Mouse (Mus musculus) cortical plate, adult 2 months (tissue): ENCODE results near the gene Tspan33. TPM values are rescaled to one million over a fixed set of nuclear protein-coding genes. Genes with fewer than 3 reads are reported as not detected.
"Not testable (repeated sequence)": the region's sequence is repeated elsewhere in the genome, so short reads cannot be mapped to it uniquely, and the experiment has no call there.

Experiments
- H3K27ac ChIP-seq: fragments of 200-500 bp; 2 replicates; pipeline ENCODE4 v1.5.1; 2012; ENCODE audit warnings: low read length, control low read depth, inconsistent platforms; ENCODE audit not compliant: insufficient read depth
- H3K4me1 ChIP-seq: fragments of 200-500 bp; 2 replicates; pipeline ENCODE4 v1.6.1; 2011; ENCODE audit warnings: low read length; ENCODE audit not compliant: control insufficient read depth, insufficient read depth
- H3K4me3 ChIP-seq: fragments of 200-500 bp; 2 replicates; pipeline ENCODE4 v1.5.1; 2011; ENCODE audit warnings: mild to moderate bottlenecking, low read length, control low read depth; ENCODE audit not compliant: insufficient read depth
- CTCF ChIP-seq: fragments of 200-500 bp; IDR thresholded peaks from 2 replicates; pipeline ENCODE4 v1.5.1; 2011; ENCODE audit warnings: mild to moderate bottlenecking, control low read depth, low read length; ENCODE audit not compliant: insufficient read depth; ENCODE audit errors: extremely low read depth
- POLR2A ChIP-seq: fragments of 200-500 bp; IDR thresholded peaks from 2 replicates; pipeline ENCODE4 v1.6.1; 2011; ENCODE audit warnings: mild to moderate bottlenecking, low read length, control low read depth; ENCODE audit not compliant: insufficient read depth; ENCODE audit errors: extremely low read depth
- polyA plus RNA-seq: library from polyadenylated mRNA; depleted of rRNA; stranded (reverse); fragments of >200 nt; gene quantifications from 2 replicates; pipeline ENCODE4 v1.2.3, GENCODE M21; 2012

Gene Tspan33
- polyA plus RNA-seq, 1 experiment = 28.8 TPM

GRCm38 (mm10) chr6:29672563-29673411, 21.2 kb upstream of the Tspan33 start:
- H3K4me3 ChIP-seq = no peak overlapping the region
- peak overlapping the region; percentile 87 for H3K27ac ChIP-seq
- no peaks in the 10 kb centered on the region for H3K4me1 ChIP-seq
- TF ChIP-seq POLR2A = peak; percentile 40; the same call in 1 of the 2 replicates
- TF ChIP-seq CTCF = no peak

GRCm38 (mm10) chr6:29673739-29674138, 20.3 kb upstream of the Tspan33 start:
- TF ChIP-seq POLR2A = no peak
- TF ChIP-seq CTCF = no peak
- Histone ChIP-seq H3K27ac (no peak overlapping the region), H3K4me3 (no peak overlapping the region)

GRCm38 (mm10) chr6:29679947-29680550, 14.0 kb upstream of the Tspan33 start:
- H3K4me1 ChIP-seq, H3K27ac ChIP-seq, H3K4me3 ChIP-seq: not testable (repeated sequence)

More at GRCm38 (mm10) chr6:29673739-29674138, 20.3 kb upstream of the Tspan33 start:
- no peaks in the 10 kb centered on the region for H3K4me1 ChIP-seq

GRCm38 (mm10) chr6:29681853-29682252, 12.2 kb upstream of the Tspan33 start:
- H3K4me3 ChIP-seq = no peak overlapping the region
- H3K27ac ChIP-seq = no peak overlapping the region
- TF ChIP-seq POLR2A = no peak
- TF ChIP-seq CTCF = no peak

GRCm38 (mm10) chr6:29684686-29685085, 9.3 kb upstream of the Tspan33 start:
- Histone ChIP-seq H3K4me1 (no peaks in the 10 kb centered on the region), H3K4me3 (no peak overlapping the region), H3K27ac (no peak overlapping the region)
- no peak for TF ChIP-seq POLR2A
- no peak for TF ChIP-seq CTCF

More at GRCm38 (mm10) chr6:29681853-29682252, 12.2 kb upstream of the Tspan33 start:
- no peaks in the 10 kb centered on the region for H3K4me1 ChIP-seq

- no peak overlapping the region for H3K4me3 ChIP-seq
- TF ChIP-seq CTCF (no peak), POLR2A (no peak)
- no peak overlapping the region for H3K27ac ChIP-seq
- H3K4me1 ChIP-seq = no peaks in the 10 kb centered on the region
Observed at GRCm38 (mm10) chr6:29685952-29686351, 8.1 kb upstream of the Tspan33 start.

GRCm38 (mm10) chr6:29689458-29689857, 4.6 kb upstream of the Tspan33 start:
- Histone ChIP-seq H3K4me1 (no peaks in the 10 kb centered on the region), H3K4me3 (no peak overlapping the region), H3K27ac (no peak overlapping the region)
- TF ChIP-seq CTCF = no peak
- no peak for TF ChIP-seq POLR2A

- H3K27ac ChIP-seq = no peak overlapping the region
- H3K4me3 ChIP-seq = peak overlapping the region; percentile 64
- peaks cover 2% of the 10 kb centered on the region; the same call in 1 of the 2 replicates for H3K4me1 ChIP-seq
- no peak for TF ChIP-seq POLR2A
Observed at GRCm38 (mm10) chr6:29694375-29695289, 610 bp downstream of the Tspan33 start.

- Histone ChIP-seq H3K4me3 (peak overlapping the region; percentile 64; the same call in 1 of the 2 replicates), H3K27ac (no peak overlapping the region), H3K4me1 (peaks cover 2% of the 10 kb centered on the region; the same call in 1 of the 2 replicates)
- TF ChIP-seq CTCF (no peak), POLR2A (no peak)
Observed at GRCm38 (mm10) chr6:29695290-29695674, 1.3 kb downstream of the Tspan33 start.
